Mouse (Mus musculus) megakaryocyte, embryonic 14.5 days (primary cell): ENCODE data around the gene Xndc1.
A peak's percentile ranks its signal among the peaks of the same experiment; 100 is the strongest.

Experiments used
- FLI1 ChIP-seq: IDR thresholded peaks from 2 replicates; pipeline ENCODE4 v1.6.1; 2012; ENCODE audit warnings: low read length, inconsistent platforms, mixed read lengths
- GATA1 ChIP-seq: IDR thresholded peaks from 3 replicates; pipeline ENCODE4 v1.6.1; 2012; ENCODE audit warnings: mixed read lengths, low read length, inconsistent platforms, borderline replicate concordance

GRCm38 (mm10) chr7:102065046-102065891, at the start of gene Xndc1, which contains the start of the genes Rnf121 and Xntrpc:
- TF ChIP-seq FLI1, result 0 out of 2 replicates have a peak, but pooled peaks have one; percentile 33
- no peak for TF ChIP-seq GATA1
